In genomic region chr19:42196378-42196777, GRCm38 (mm10) we compare ENCODE assay signal across 16 mouse cellular contexts. TPM values are rescaled to one million over a fixed set of nuclear protein-coding genes. Genes with fewer than 3 reads are reported as not detected.
DNase-seq lines count a peak whose midpoint lies in the region; ATAC-seq and TF ChIP-seq lines count a peak whose summit lies in the region.
"Had no signal": no experiment of that assay in that cellular context is flagged by ENCODE, and none has a peak within 500 bp of the region (broad histone marks: within the 10 kb centered on the region; RNA-seq: fewer than 3 reads in every experiment).

No protein-coding gene starts in this region.

- H3K27ac ChIP-seq in cerebellum, adult 2 months (ENCODE audit: insufficient read depth, low read length), result peak overlapping the region; percentile 48
- H3K27ac ChIP-seq in lung, embryonic 16.5 days (ENCODE audit: low read length), result peak overlapping the region; percentile 70
- H3K27ac ChIP-seq: hindbrain, postnatal 0 days; left cerebral cortex, adult 2 months; limb, embryonic 12.5 days; midbrain, embryonic 12.5 days had no signal

- no peaks in the 10 kb centered on the region for H3K9me3 ChIP-seq in lung, embryonic 16.5 days (ENCODE audit: control insufficient read depth, low read length)
- H3K9me3 ChIP-seq: limb, embryonic 12.5 days; midbrain, embryonic 12.5 days had no signal

- H3K4me1 ChIP-seq in cerebellum, adult 2 months (ENCODE audit: control insufficient read depth, insufficient read depth, low read length), result peaks cover 16% of the 10 kb centered on the region
- H3K4me1 ChIP-seq in lung, embryonic 16.5 days (replicated peaks; ENCODE audit: control insufficient read depth, insufficient read depth, low read length), result peaks cover 8% of the 10 kb centered on the region; the same call in 1 of the 2 replicates

- H3K36me3 ChIP-seq in lung, embryonic 16.5 days (ENCODE audit: control insufficient read depth, insufficient read depth, low read length), result peaks cover 6% of the 10 kb centered on the region

- H3K4me2 ChIP-seq in lung, embryonic 16.5 days (ENCODE audit: low read depth, low read length), result no peak overlapping the region
- H3K4me2 ChIP-seq: limb, embryonic 12.5 days; midbrain, embryonic 12.5 days had no signal

- WGBS in cerebellum, adult 2 months, result 25% methylated on average over 4 of the region's 4 CpGs
- WGBS in lung, embryonic 16.5 days, result 33% methylated on average over 4 of the region's 4 CpGs

- no peaks in the 10 kb centered on the region for H3K27me3 ChIP-seq in cerebellum, adult 2 months (ENCODE audit: control insufficient read depth, insufficient read depth, low read length)
- H3K27me3 ChIP-seq in lung, embryonic 16.5 days (ENCODE audit: control insufficient read depth, insufficient read depth, low read depth, low read length), result peaks cover 28% of the 10 kb centered on the region

- no peak overlapping the region for H3K4me3 ChIP-seq in cerebellum, adult 2 months (replicated peaks; ENCODE audit: insufficient read depth, low read depth, low read length)
- H3K4me3 ChIP-seq in lung, embryonic 16.5 days (ENCODE audit: low read length), result no peak overlapping the region
- H3K4me3 ChIP-seq: left cerebral cortex, adult 2 months; limb, embryonic 12.5 days; midbrain, embryonic 12.5 days had no signal

- no peak for TF ChIP-seq POLR2A in cerebellum, adult 2 months (IDR thresholded peaks at IDR 0.05; ENCODE audit: borderline replicate concordance, insufficient read depth, low read length)

- no peak overlapping the region for H3K9ac ChIP-seq in lung, embryonic 16.5 days (ENCODE audit: low read length)
- H3K9ac ChIP-seq: limb, embryonic 12.5 days; liver, postnatal 0 days; midbrain, embryonic 12.5 days had no signal

- intact Hi-C loops in gastrocnemius, postnatal 36 days (cut with DNase I), result loop anchor here (5.0 kb wide), 1 partner anchor 226 kb away; no protein-coding TSS in a partner anchor

- DNase-seq in cerebellum, adult 11-12 months, result peak; percentile 62
- DNase-seq in cerebellum, postnatal 4 days (ENCODE audit: low spot score in 2 of 2), result no peak
- DNase-seq in cerebellum, adult 2 months, result peak; percentile 54 to 58
- DNase-seq in kidney, adult 9 months, result peak; percentile 22
- DNase-seq in gastrocnemius, postnatal 36 days, result no peak
- DNase-seq in layer of hippocampus, adult 9-11 months, result no peak
- DNase-seq in testis, postnatal 14 days (ENCODE audit: low spot score), result no peak
- DNase-seq: liver, postnatal 0 days; right cerebral cortex, postnatal 4 days; thymus, postnatal 14 days had no signal

- TF ChIP-seq CTCF in cerebellum, adult 2 months (IDR thresholded peaks at IDR 0.05; ENCODE audit: borderline replicate concordance, insufficient read depth, low read depth, low read length), result no peak

- ATAC-seq in lung, embryonic 16.5 days (ENCODE audit: low read depth), result peak; percentile 68
- ATAC-seq: hindbrain, postnatal 0 days; liver, postnatal 0 days; Patski had no signal

RNA-seq across cellular contexts. Expression of gene Sfrp5, which starts 5.7 kb away (rescaled TPM):
- 12.7 and 15.3 TPM in 2 replicates for polyA plus RNA-seq in cerebellum, adult 2 months (2012; rRNA removed)
- polyA plus RNA-seq in lung, embryonic 16.5 days (2015; fragmentation: Nextera tagmentation; extraction: Ambion mirVana), result 0.35 and 0.60 TPM in 2 replicates
- 1 to 10 TPM; 1.9 to 6.3 TPM for total RNA-seq in gastrocnemius, postnatal 36 days (2021)
- polyA plus RNA-seq: liver, postnatal 0 days; midbrain, embryonic 12.5 days had no signal

RNA-seq across cellular contexts. Expression of gene Zfyve27, which starts 32.6 kb away (rescaled TPM):
- polyA plus RNA-seq in cerebellum, adult 2 months (2012; rRNA removed), result 104 and 107 TPM in 2 replicates
- polyA plus RNA-seq in lung, embryonic 16.5 days (2015; fragmentation: Nextera tagmentation; extraction: Ambion mirVana), result 26.3 and 26.4 TPM in 2 replicates
- total RNA-seq in gastrocnemius, postnatal 36 days (2021), result 10 to 100 TPM; 11.4 to 12.6 TPM

RNA-seq across cellular contexts. Expression of gene Marveld1, which starts 49.2 kb away (rescaled TPM):
- polyA plus RNA-seq in cerebellum, adult 2 months (2012; rRNA removed), result 11.7 and 12.8 TPM in 2 replicates
- polyA plus RNA-seq in lung, embryonic 16.5 days (2015; fragmentation: Nextera tagmentation; extraction: Ambion mirVana), result 8.9 and 9.8 TPM in 2 replicates
- 1 to 10 TPM; 5.3 to 6.9 TPM for total RNA-seq in gastrocnemius, postnatal 36 days (2021)

RNA-seq across cellular contexts. Expression of gene Golga7b, which starts 51.0 kb away (rescaled TPM):
- polyA plus RNA-seq in cerebellum, adult 2 months (2012; rRNA removed), result 90.4 and 98.9 TPM in 2 replicates
- 0.11 and 0.40 TPM in 2 replicates for polyA plus RNA-seq in lung, embryonic 16.5 days (2015; fragmentation: Nextera tagmentation; extraction: Ambion mirVana)
- total RNA-seq in gastrocnemius, postnatal 36 days (2021), result 1 to 10 TPM; 2.0 to 3.2 TPM
- polyA plus RNA-seq: liver, postnatal 0 days had no signal

Comparison
In these comparisons a context has a peak if more than half of its experiments do, and no peak if none do; other contexts are left out.
1. DNase-seq: peak in cerebellum, adult 11-12 months (single experiment), cerebellum, adult 2 months (2 of 2) and kidney, adult 9 months (single experiment); none in cerebellum, postnatal 4 days (0 of 2), gastrocnemius, postnatal 36 days (0 of 2), layer of hippocampus, adult 9-11 months (single experiment) and testis, postnatal 14 days (single experiment).